In the genomic region with DNA sequence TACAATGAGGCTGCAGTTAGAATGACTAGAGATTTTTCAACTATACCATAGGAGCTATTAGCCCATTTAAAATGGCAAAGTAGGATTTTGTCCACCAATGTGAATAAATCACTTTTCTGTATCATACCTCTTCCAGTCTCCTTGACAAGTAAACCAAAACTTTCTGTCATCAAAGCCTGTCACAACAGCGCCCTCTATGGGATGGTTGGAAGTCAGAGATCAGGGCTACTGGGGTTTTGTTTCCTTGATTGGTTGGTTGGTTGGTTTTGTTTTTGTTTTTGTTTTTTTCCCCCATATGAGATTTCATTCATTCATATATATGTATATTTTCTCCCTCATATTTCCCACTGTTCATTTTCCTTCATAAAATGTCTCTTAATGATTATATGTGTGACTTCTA, we compare ENCODE assay signal across 10 mouse cellular contexts.
A peak's percentile ranks its signal among the peaks of the same experiment; 100 is the strongest.
DNase-seq lines count a peak whose midpoint lies in the region; ATAC-seq and TF ChIP-seq lines count a peak whose summit lies in the region.
"Had no signal": no experiment of that assay in that cellular context is flagged by ENCODE, and none has a peak within 500 bp of the region (broad histone marks: within the 10 kb centered on the region; RNA-seq: fewer than 3 reads in every experiment).

No protein-coding gene starts in this region.

- no peak overlapping the region for H3K4me2 ChIP-seq in embryonic facial prominence, embryonic 11.5 days (ENCODE audit: low read depth, low read length)
- H3K4me2 ChIP-seq: lung, embryonic 15.5 days had no signal

- H3K9me3 ChIP-seq in E14TG2a.4 (ENCODE audit: low read length): no peaks in the 10 kb centered on the region
- no peaks in the 10 kb centered on the region for H3K9me3 ChIP-seq in embryonic facial prominence, embryonic 11.5 days (replicated peaks; ENCODE audit: control insufficient read depth, low read length)
- H3K9me3 ChIP-seq: lung, embryonic 15.5 days had no signal

- 0% methylated on average over 1 of the region's 1 CpGs for WGBS in embryonic facial prominence, embryonic 11.5 days

- no peaks in the 10 kb centered on the region for H3K4me1 ChIP-seq in E14TG2a.4 (replicated peaks; ENCODE audit: low read depth, low read length)
- H3K4me1 ChIP-seq in embryonic facial prominence, embryonic 11.5 days (ENCODE audit: control insufficient read depth, insufficient read depth, low read length): no peaks in the 10 kb centered on the region
- H3K4me1 ChIP-seq: lung, embryonic 15.5 days had no signal

- H3K9ac ChIP-seq in embryonic facial prominence, embryonic 11.5 days (replicated peaks; ENCODE audit: low read length): no peak overlapping the region
- H3K9ac ChIP-seq: lung, embryonic 15.5 days had no signal

- H3K27ac ChIP-seq in embryonic facial prominence, embryonic 11.5 days (replicated peaks; ENCODE audit: low read depth, low read length): no peak overlapping the region
- H3K27ac ChIP-seq: lung, embryonic 15.5 days had no signal

- H3K36me3 ChIP-seq in E14TG2a.4 (ENCODE audit: insufficient read depth, low read length): no peaks in the 10 kb centered on the region
- no peaks in the 10 kb centered on the region for H3K36me3 ChIP-seq in embryonic facial prominence, embryonic 11.5 days (replicated peaks; ENCODE audit: control insufficient read depth, insufficient read depth, low read depth, low read length)
- H3K36me3 ChIP-seq: lung, embryonic 15.5 days had no signal

- DNase-seq in kidney, postnatal 10 days: peak; percentile 6
- no peak for DNase-seq in kidney, adult 8-10 months
- peak; percentile 39 for DNase-seq in 416B (ENCODE audit: low read depth)
- DNase-seq in embryonic facial prominence, embryonic 11.5 days (ENCODE audit: low spot score): peak; percentile 39
- no peak for DNase-seq in right cerebral cortex, postnatal 14 days
- DNase-seq: cerebellum, adult 11-12 months had no signal

- ATAC-seq in embryonic facial prominence, embryonic 11.5 days (replicated peaks; ENCODE audit: insufficient number of reproducible peaks, low FRiP score, low TSS enrichment, low read depth): no peak
- no peak for ATAC-seq in erythroblast, adult 5-6 weeks (replicated peaks; ENCODE audit: low FRiP score, poor library complexity, severe bottlenecking)
- ATAC-seq: intestine, embryonic 16.5 days had no signal

- H3K27me3 ChIP-seq in E14TG2a.4 (ENCODE audit: insufficient read depth, low read length): no peaks in the 10 kb centered on the region
- no peaks in the 10 kb centered on the region for H3K27me3 ChIP-seq in embryonic facial prominence, embryonic 11.5 days (ENCODE audit: control insufficient read depth, insufficient read depth, low read length)
- H3K27me3 ChIP-seq: lung, embryonic 15.5 days had no signal

- H3K4me3 ChIP-seq in E14TG2a.4 (replicated peaks; ENCODE audit: low read length): no peak overlapping the region
- no peak overlapping the region for H3K4me3 ChIP-seq in embryonic facial prominence, embryonic 11.5 days (ENCODE audit: low read depth, low read length)
- H3K4me3 ChIP-seq: lung, embryonic 15.5 days had no signal

- peak; percentile 56 for TF ChIP-seq CTCF in E14TG2a.4 (conservative IDR thresholded peaks at IDR 0.05; ENCODE audit: low read length)

Comparison
In these comparisons a context has a peak if more than half of its experiments do, and no peak if none do; other contexts are left out.
1. DNase-seq: peak in kidney, postnatal 10 days (single experiment), 416B (single experiment) and embryonic facial prominence, embryonic 11.5 days (single experiment); none in kidney, adult 8-10 months (0 of 2) and right cerebral cortex, postnatal 14 days (single experiment).